In genomic region chr1:38259541-38260338, GRCm38 (mm10) we compare ENCODE assay signal across 22 mouse cellular contexts.
DNase-seq lines count a peak whose midpoint lies in the region; ATAC-seq and TF ChIP-seq lines count a peak whose summit lies in the region.
"Had no signal": no experiment of that assay in that cellular context is flagged by ENCODE, and none has a peak within 500 bp of the region (broad histone marks: within the 10 kb centered on the region; RNA-seq: fewer than 3 reads in every experiment).

No protein-coding gene starts in this region.

- peak; percentile 96 for ATAC-seq in Patski
- ATAC-seq in limb, embryonic 15.5 days (ENCODE audit: insufficient number of reproducible peaks, low FRiP score, low TSS enrichment, low read depth), result no peak
- ATAC-seq in hindbrain, embryonic 14.5 days (ENCODE audit: low FRiP score), result no peak

- H3K9ac ChIP-seq in limb, embryonic 15.5 days, result no peak overlapping the region
- H3K9ac ChIP-seq in hindbrain, embryonic 14.5 days, result no peak overlapping the region
- H3K9ac ChIP-seq: forebrain, embryonic 12.5 days; hindbrain, embryonic 15.5 days; neural tube, embryonic 13.5 days had no signal

- intact Hi-C loops in gastrocnemius, adult 2 months (cut with DNase I), result no loop called here

- no peaks in the 10 kb centered on the region for H3K27me3 ChIP-seq in Patski
- 0 out of 2 replicates have a peak, but pooled peaks cover 2% of the 10 kb centered on the region for H3K27me3 ChIP-seq in limb, embryonic 15.5 days
- H3K27me3 ChIP-seq in hindbrain, embryonic 14.5 days (ENCODE audit: control insufficient read depth, insufficient read depth, low read length), result no peaks in the 10 kb centered on the region
- H3K27me3 ChIP-seq: forebrain, embryonic 12.5 days; hindbrain, embryonic 15.5 days; neural tube, embryonic 13.5 days had no signal

- TF ChIP-seq CTCF in gastrocnemius, adult 2 months (IDR thresholded peaks at IDR 0.05), result no peak
- TF ChIP-seq CTCF in Patski (IDR thresholded peaks at IDR 0.05), result no peak

- DNase-seq in gastrocnemius, adult 2 months, result no peak
- no peak for DNase-seq in gastrocnemius, adult 18-20 months (ENCODE audit: low spot score)
- peak; percentile 84 for DNase-seq in 3T3-L1 (ENCODE audit: low read depth, low spot score)
- peak; percentile 55 for DNase-seq in Patski (ENCODE audit: low read depth, low spot score)
- no peak for DNase-seq in layer of hippocampus, adult 9-10 months (ENCODE audit: low spot score)
- DNase-seq in hindbrain, embryonic 14.5 days (ENCODE audit: low spot score), result no peak
- DNase-seq: cerebellum, adult 9-10 months; gastrocnemius, postnatal 14 days; heart, adult 2 months; heart, postnatal 36 days; kidney, adult 18-20 months; lung, adult 18-20 months; lung, postnatal 36 days; spleen, adult 18-20 months; thymus, postnatal 36 days had no signal

- peaks cover 48% of the 10 kb centered on the region for H3K4me1 ChIP-seq in limb, embryonic 15.5 days
- peaks cover 40% of the 10 kb centered on the region for H3K4me1 ChIP-seq in hindbrain, embryonic 14.5 days (replicated peaks; ENCODE audit: control insufficient read depth, insufficient read depth, low read length)

- in situ Hi-C loops in Patski (cut with MboI; ENCODE audit: low pct_unique_long_range_greater_than_20kb), result no loop called here

- H3K27ac ChIP-seq in gastrocnemius, adult 2 months, result peak overlapping the region; percentile 77
- H3K27ac ChIP-seq in limb, embryonic 15.5 days, result peak overlapping the region; percentile 28
- H3K27ac ChIP-seq in hindbrain, embryonic 14.5 days, result no peak overlapping the region
- H3K27ac ChIP-seq: forebrain, embryonic 12.5 days; heart, adult 2 months; hindbrain, embryonic 15.5 days; kidney, postnatal 0 days; midbrain, embryonic 10.5 days; neural tube, embryonic 13.5 days had no signal

- H3K9me3 ChIP-seq in limb, embryonic 15.5 days, result no peaks in the 10 kb centered on the region
- no peaks in the 10 kb centered on the region for H3K9me3 ChIP-seq in hindbrain, embryonic 14.5 days (ENCODE audit: control insufficient read depth, low read length)
- H3K9me3 ChIP-seq: hindbrain, embryonic 15.5 days; midbrain, embryonic 10.5 days; neural tube, embryonic 13.5 days had no signal

- no peak overlapping the region for H3K4me3 ChIP-seq in gastrocnemius, adult 2 months
- no peak overlapping the region for H3K4me3 ChIP-seq in limb, embryonic 15.5 days
- no peak overlapping the region for H3K4me3 ChIP-seq in hindbrain, embryonic 14.5 days (replicated peaks; ENCODE audit: low read length)
- H3K4me3 ChIP-seq: forebrain, embryonic 12.5 days; heart, adult 2 months; hindbrain, embryonic 15.5 days; midbrain, embryonic 10.5 days; neural tube, embryonic 13.5 days had no signal

- CTCF ChIA-PET in Patski (lab: Charles Lee), result no interaction called here

- POLR2A ChIA-PET in Patski (lab: Charles Lee), result no interaction called here

- H3K4me2 ChIP-seq in limb, embryonic 15.5 days, result no peak overlapping the region
- H3K4me2 ChIP-seq in hindbrain, embryonic 14.5 days (replicated peaks), result no peak overlapping the region
- H3K4me2 ChIP-seq: forebrain, embryonic 12.5 days; hindbrain, embryonic 15.5 days; liver, embryonic 11.5 days; neural tube, embryonic 13.5 days had no signal

- WGBS in limb, embryonic 15.5 days, result 66% methylated on average over 10 of the region's 10 CpGs
- 87% methylated on average over 10 of the region's 10 CpGs for WGBS in hindbrain, embryonic 14.5 days

- no peaks in the 10 kb centered on the region for H3K36me3 ChIP-seq in limb, embryonic 15.5 days
- H3K36me3 ChIP-seq in hindbrain, embryonic 14.5 days (replicated peaks; ENCODE audit: control insufficient read depth, insufficient read depth), result no peaks in the 10 kb centered on the region
- H3K36me3 ChIP-seq: forebrain, embryonic 12.5 days; hindbrain, embryonic 15.5 days; neural tube, embryonic 13.5 days had no signal

Comparison
In these comparisons a context has a peak if more than half of its experiments do, and no peak if none do; other contexts are left out.
1. DNase-seq: peak in 3T3-L1 (single experiment) and Patski (single experiment); none in gastrocnemius, adult 2 months (single experiment), gastrocnemius, adult 18-20 months (single experiment), layer of hippocampus, adult 9-10 months (single experiment) and hindbrain, embryonic 14.5 days (single experiment).